Mouse (Mus musculus): ENCODE data around the gene Gtf3c6. TPM values are rescaled to one million over a fixed set of nuclear protein-coding genes. Genes with fewer than 3 reads are reported as not detected.
"Not testable (repeated sequence)": the region's sequence is repeated elsewhere in the genome, so short reads cannot be mapped to it uniquely, and the experiment has no call there.

Gtf3c6 gene
- 2.9 and 3.4 TPM in 2 replicates for polyA plus RNA-seq (2012; rRNA removed)

GRCm38 (mm10) chr10:40257414-40258255 lies at the start of gene Gtf3c6:
Gtf3c6 (minus strand) TSS chr10:40258108.
- H3K4me3 ChIP-seq (ENCODE audit: extremely low read depth, insufficient read depth, insufficient read length), result peak within 1 kb of the TSS; percentile 99
- under 1% methylated on average over 43 of the region's 43 CpGs for WGBS
- peak; percentile 85 for TF ChIP-seq POLR2A (IDR thresholded peaks at IDR 0.05; ENCODE audit: low read depth, low read length)
- TF ChIP-seq CTCF (IDR thresholded peaks at IDR 0.05; ENCODE audit: extremely low read depth, insufficient read depth, insufficient read length, insufficient replicate concordance), result no peak
- peak within 1 kb of the TSS; percentile 98 for H3K27ac ChIP-seq (ENCODE audit: insufficient read depth, low read length)
- no peaks in the 10 kb centered on the region for H3K27me3 ChIP-seq (ENCODE audit: control insufficient read depth, insufficient read depth, low read length)
- no peaks in the 10 kb centered on the region for H3K4me1 ChIP-seq (ENCODE audit: control insufficient read depth, insufficient read depth, insufficient read length)
- H3K36me3 ChIP-seq (ENCODE audit: control insufficient read depth, insufficient read depth, low read length), result peaks cover 5% of the 10 kb centered on the region
- DNase-seq (ENCODE audit: low read depth in 1 of 2, low spot score in 2 of 2), result peak; percentile 90 to 93

GRCm38 (mm10) chr10:40305989-40306388 lies 48.1 kb upstream of the Gtf3c6 start:
- no peak overlapping the region for H3K27ac ChIP-seq (ENCODE audit: insufficient read depth, low read length)
- 93% methylated on average over 1 of the region's 1 CpGs for WGBS

GRCm38 (mm10) chr10:40302140-40302985 lies 44.5 kb upstream of the Gtf3c6 start, which contains the start of gene Amd1:
Amd1 (minus strand) TSS chr10:40302186.
- under 1% methylated on average over 55 of the region's 55 CpGs for WGBS
- peak within 1 kb of the TSS; percentile 73 for H3K27ac ChIP-seq (ENCODE audit: insufficient read depth, low read length)
- no peaks in the 10 kb centered on the region; the same call in none of the 2 replicates for H3K4me1 ChIP-seq (ENCODE audit: control insufficient read depth, insufficient read depth, insufficient read length)
- peak; percentile 96 to 99 for DNase-seq (ENCODE audit: low read depth in 1 of 2, low spot score in 2 of 2)
- H3K4me3 ChIP-seq (ENCODE audit: extremely low read depth, insufficient read depth, insufficient read length), result peak within 1 kb of the TSS; percentile 87
- H3K27me3 ChIP-seq (ENCODE audit: control insufficient read depth, insufficient read depth, low read length), result no peaks in the 10 kb centered on the region
- no peaks in the 10 kb centered on the region for H3K36me3 ChIP-seq (ENCODE audit: control insufficient read depth, insufficient read depth, low read length)
- TF ChIP-seq CTCF (IDR thresholded peaks at IDR 0.05; ENCODE audit: extremely low read depth, insufficient read depth, insufficient read length, insufficient replicate concordance), result no peak
- TF ChIP-seq POLR2A (IDR thresholded peaks at IDR 0.05; ENCODE audit: low read depth, low read length), result no peak

More at GRCm38 (mm10) chr10:40305989-40306388, 48.1 kb upstream of the Gtf3c6 start:
- DNase-seq (ENCODE audit: low read depth in 1 of 2, low spot score in 2 of 2), result no peak
- H3K4me1 ChIP-seq (ENCODE audit: control insufficient read depth, insufficient read depth, insufficient read length), result no peaks in the 10 kb centered on the region; the same call in 1 of the 2 replicates
- H3K4me3 ChIP-seq (ENCODE audit: extremely low read depth, insufficient read depth, insufficient read length), result no peak overlapping the region
- no peaks in the 10 kb centered on the region for H3K27me3 ChIP-seq (ENCODE audit: control insufficient read depth, insufficient read depth, low read length)
- TF ChIP-seq POLR2A (IDR thresholded peaks at IDR 0.05; ENCODE audit: low read depth, low read length) (no peak), CTCF (IDR thresholded peaks at IDR 0.05; ENCODE audit: extremely low read depth, insufficient read depth, insufficient read length, insufficient replicate concordance) (no peak)
- H3K36me3 ChIP-seq (ENCODE audit: control insufficient read depth, insufficient read depth, low read length), result no peaks in the 10 kb centered on the region

- not testable (repeated sequence) for H3K4me1 ChIP-seq (ENCODE audit: control insufficient read depth, insufficient read depth, insufficient read length); H3K27me3 ChIP-seq (ENCODE audit: control insufficient read depth, insufficient read depth, low read length); H3K36me3 ChIP-seq (ENCODE audit: control insufficient read depth, insufficient read depth, low read length)
- H3K4me3 ChIP-seq (ENCODE audit: extremely low read depth, insufficient read depth, insufficient read length), result peak overlapping the region; percentile 87
- DNase-seq (ENCODE audit: low read depth in 1 of 2, low spot score in 2 of 2), result peak in 1 of 2 experiments; percentile 35
- H3K27ac ChIP-seq (ENCODE audit: insufficient read depth, low read length), result peak overlapping the region; percentile 62; the same call in 1 of the 2 replicates
- 1% methylated on average over 79 of the region's 91 CpGs for WGBS
Observed at GRCm38 (mm10) chr10:40301181-40302075, 43.5 kb upstream of the Gtf3c6 start.

GRCm38 (mm10) chr10:40300648-40301171 lies 42.8 kb upstream of the Gtf3c6 start:
- H3K27ac ChIP-seq (ENCODE audit: insufficient read depth, low read length), result peak overlapping the region; percentile 17; the same call in 1 of the 2 replicates

GRCm38 (mm10) chr10:40292640-40293039 lies 34.7 kb upstream of the Gtf3c6 start:
- TF ChIP-seq POLR2A (IDR thresholded peaks at IDR 0.05; ENCODE audit: low read depth, low read length), result no peak
- TF ChIP-seq CTCF (IDR thresholded peaks at IDR 0.05; ENCODE audit: extremely low read depth, insufficient read depth, insufficient read length, insufficient replicate concordance), result no peak
- no peak overlapping the region for H3K27ac ChIP-seq (ENCODE audit: insufficient read depth, low read length)
- no peak overlapping the region for H3K4me3 ChIP-seq (ENCODE audit: extremely low read depth, insufficient read depth, insufficient read length)
- H3K27me3 ChIP-seq (ENCODE audit: control insufficient read depth, insufficient read depth, low read length), result no peaks in the 10 kb centered on the region
- peaks cover 13% of the 10 kb centered on the region for H3K36me3 ChIP-seq (ENCODE audit: control insufficient read depth, insufficient read depth, low read length)
- no peak for DNase-seq (ENCODE audit: low read depth in 1 of 2, low spot score in 2 of 2)
- 95% methylated on average over 6 of the region's 6 CpGs for WGBS
- H3K4me1 ChIP-seq (ENCODE audit: control insufficient read depth, insufficient read depth, insufficient read length), result 0 out of 2 replicates have a peak, but pooled peaks cover 2% of the 10 kb centered on the region

More at GRCm38 (mm10) chr10:40300648-40301171, 42.8 kb upstream of the Gtf3c6 start:
- TF ChIP-seq CTCF (IDR thresholded peaks at IDR 0.05; ENCODE audit: extremely low read depth, insufficient read depth, insufficient read length, insufficient replicate concordance), result no peak
- TF ChIP-seq POLR2A (IDR thresholded peaks at IDR 0.05; ENCODE audit: low read depth, low read length), result no peak
- Histone ChIP-seq H3K4me1 (ENCODE audit: control insufficient read depth, insufficient read depth, insufficient read length) (peaks cover 2% of the 10 kb centered on the region), H3K27me3 (ENCODE audit: control insufficient read depth, insufficient read depth, low read length) (no peaks in the 10 kb centered on the region), H3K4me3 (ENCODE audit: extremely low read depth, insufficient read depth, insufficient read length) (peak overlapping the region; percentile 87), H3K36me3 (ENCODE audit: control insufficient read depth, insufficient read depth, low read length) (no peaks in the 10 kb centered on the region)
- peak in 1 of 2 experiments; percentile 36 for DNase-seq (ENCODE audit: low read depth in 1 of 2, low spot score in 2 of 2)
- WGBS, result under 1% methylated on average over 36 of the region's 36 CpGs

All from spleen, adult 2 months (tissue).